Mouse (Mus musculus) midbrain, embryonic 11.5 days (tissue): ENCODE measurements around the gene Sprr2k. TPM values are rescaled to one million over a fixed set of nuclear protein-coding genes. Genes with fewer than 3 reads are reported as not detected.
"Not testable (repeated sequence)": the region's sequence is repeated elsewhere in the genome, so short reads cannot be mapped to it uniquely, and the experiment has no call there.

ENCODE experiments used
- ATAC-seq: fragments of 200-750 bp; cut with Nextera tagmentation; 2 replicates; pipeline ENCODE4 v1.8.0; 2017; ENCODE audit warnings: moderate TSS enrichment, moderate library complexity; ENCODE audit not compliant: low FRiP score
- DNase-seq: peaks from one replicate; pipeline ENCODE4 v3.0.0; 2015; ENCODE audit warnings: low spot score; ENCODE audit errors: missing footprints
- H3K27ac ChIP-seq: fragments of 300-500 bp; sonication (generic); 2 replicates; pipeline ENCODE4 v1.5.1; 2014; ENCODE audit warnings: low read depth, low read length
- H3K27me3 ChIP-seq: fragments of 300-500 bp; sonication (generic); 2 replicates; pipeline ENCODE4 v1.6.1; 2014; ENCODE audit warnings: mild to moderate bottlenecking, low read length, moderate library complexity, mixed read lengths; ENCODE audit not compliant: control insufficient read depth, insufficient read depth
- H3K36me3 ChIP-seq: fragments of 300-500 bp; sonication (generic); 2 replicates; pipeline ENCODE4 v1.6.1; 2014; ENCODE audit warnings: mild to moderate bottlenecking, low read length, moderate library complexity, mixed read lengths; ENCODE audit not compliant: control insufficient read depth, insufficient read depth
- H3K4me1 ChIP-seq: fragments of 300-500 bp; sonication (generic); 2 replicates; pipeline ENCODE4 v1.6.1; 2014; ENCODE audit warnings: low read length; ENCODE audit not compliant: control insufficient read depth, insufficient read depth
- H3K4me2 ChIP-seq: fragments of 300-500 bp; sonication (generic); 2 replicates; pipeline ENCODE4 v1.6.1; 2014; ENCODE audit warnings: mild to moderate bottlenecking, moderate library complexity
- H3K4me3 ChIP-seq: fragments of 300-500 bp; sonication (generic); 2 replicates; pipeline ENCODE4 v1.5.1; 2014; ENCODE audit warnings: low read depth, low read length
- H3K9ac ChIP-seq: fragments of 300-500 bp; sonication (generic); 2 replicates; pipeline ENCODE4 v1.6.1; 2014; ENCODE audit warnings: low read length
- H3K9me3 ChIP-seq: fragments of 300-500 bp; sonication (generic); 2 replicates; pipeline ENCODE4 v1.6.1; 2016; ENCODE audit warnings: low read length; ENCODE audit not compliant: control insufficient read depth
- WGBS: fragments of 180-500 bp; shearing (Covaris S2); extraction: QIAGEN DNeasy Blood & Tissue Kit; methylation state at CpG from one replicate; pipeline ENCODE4 v1.1.7; 2014; 5-methylcytosine and 5-hydroxymethylcytosine counted together
- polyA plus RNA-seq: library from polyadenylated mRNA; unstranded; fragments of >200 nt; fragmentation: Nextera tagmentation; extraction: Ambion mirVana; gene quantifications from 2 replicates; pipeline ENCODE4 v1.2.1, GENCODE M21; 2014

The Sprr2k gene
- polyA plus RNA-seq, 1 experiment from 2014 or later: not detected

GRCm38 (mm10) chr3:92458620-92459019 lies 26.2 kb downstream of the Sprr2k start, which contains the start of gene Sprr3:
Sprr3 (minus strand) TSS chr3:92458720.
- no peak within 1 kb of the TSS for H3K27ac ChIP-seq
- H3K4me3 ChIP-seq: no peak within 1 kb of the TSS
- ATAC-seq: no peak
- H3K27me3 ChIP-seq: no peaks in the 10 kb centered on the region
- no peaks in the 10 kb centered on the region for H3K4me1 ChIP-seq
- no peaks in the 10 kb centered on the region for H3K36me3 ChIP-seq
- H3K9ac ChIP-seq: no peak within 1 kb of the TSS
- no peaks in the 10 kb centered on the region for H3K9me3 ChIP-seq
- 72% methylated on average over 2 of the region's 2 CpGs for WGBS
- no peak within 1 kb of the TSS for H3K4me2 ChIP-seq
- DNase-seq: no peak

- Histone ChIP-seq H3K27ac (no peak overlapping the region), H3K4me1 (no peaks in the 10 kb centered on the region), H3K9ac (no peak overlapping the region), H3K4me3 (no peak overlapping the region), H3K4me2 (no peak overlapping the region), H3K9me3 (no peaks in the 10 kb centered on the region), H3K36me3 (no peaks in the 10 kb centered on the region), H3K27me3 (no peaks in the 10 kb centered on the region)
- WGBS: 88% methylated on average over 1 of the region's 1 CpGs
- ATAC-seq (no peak), DNase-seq (no peak)
Measured at GRCm38 (mm10) chr3:92466576-92466975, 34.2 kb downstream of the Sprr2k start.

GRCm38 (mm10) chr3:92467424-92467823 lies 35.0 kb downstream of the Sprr2k start:
- no peak for ATAC-seq
- Histone ChIP-seq H3K36me3 (no peaks in the 10 kb centered on the region), H3K4me3 (no peak overlapping the region), H3K4me2 (no peak overlapping the region), H3K4me1 (no peaks in the 10 kb centered on the region), H3K27me3 (no peaks in the 10 kb centered on the region), H3K9ac (no peak overlapping the region), H3K27ac (no peak overlapping the region), H3K9me3 (no peaks in the 10 kb centered on the region)
- no peak for DNase-seq

- 88% methylated on average over 2 of the region's 2 CpGs for WGBS
- Histone ChIP-seq H3K27me3 (no peaks in the 10 kb centered on the region), H3K9ac (no peak overlapping the region), H3K4me3 (no peak overlapping the region), H3K27ac (no peak overlapping the region), H3K36me3 (no peaks in the 10 kb centered on the region), H3K4me1 (no peaks in the 10 kb centered on the region), H3K4me2 (no peak overlapping the region), H3K9me3 (no peaks in the 10 kb centered on the region)
- ATAC-seq (no peak), DNase-seq (no peak)
Measured at GRCm38 (mm10) chr3:92470111-92470510, 37.7 kb downstream of the Sprr2k start.

- H3K36me3 ChIP-seq, H3K27me3 ChIP-seq, H3K9me3 ChIP-seq, H3K4me1 ChIP-seq, H3K9ac ChIP-seq, H3K4me3 ChIP-seq, H3K4me2 ChIP-seq, H3K27ac ChIP-seq, ATAC-seq: not testable (repeated sequence)
- DNase-seq: peak; percentile 84
Measured at GRCm38 (mm10) chr3:92481249-92481648, 48.9 kb downstream of the Sprr2k start.

Other genes with a start within 250 kb of the Sprr2k start
- gene Sprr2a1, start 216.8 kb upstream of the Sprr2k start, polyA plus RNA-seq: not detected in 2 replicates
- gene Sprr2a2, start 216.7 kb upstream of the Sprr2k start, polyA plus RNA-seq: not detected in 2 replicates
- not detected in 2 replicates for gene Sprr2a3, start 147.2 kb upstream of the Sprr2k start, polyA plus RNA-seq
- gene Sprr2b, start 116.0 kb upstream of the Sprr2k start, polyA plus RNA-seq: not detected in 2 replicates
- gene Sprr2d, start 93.4 kb upstream of the Sprr2k start, polyA plus RNA-seq: not detected in 2 replicates
- not detected in 2 replicates for gene Sprr2e, start 80.4 kb upstream of the Sprr2k start, polyA plus RNA-seq
- not detected in 2 replicates for gene Sprr2f, start 67.4 kb upstream of the Sprr2k start, polyA plus RNA-seq
- not detected in 2 replicates for gene Sprr2h, start 46.9 kb upstream of the Sprr2k start, polyA plus RNA-seq
- not detected in 2 replicates for gene Sprr2i, start 24.6 kb upstream of the Sprr2k start, polyA plus RNA-seq
- gene Sprr2j-ps, start 14.5 kb upstream of the Sprr2k start, polyA plus RNA-seq: not detected in 2 replicates
- 6.5 and 6.8 TPM in 2 replicates for gene Gm9774, start 3.2 kb upstream of the Sprr2k start, polyA plus RNA-seq
- gene Sprr1b, start 6.2 kb downstream of the Sprr2k start, polyA plus RNA-seq: not detected in 2 replicates
- not detected in 2 replicates for gene Sprr3, start 26.1 kb downstream of the Sprr2k start, polyA plus RNA-seq
- gene Sprr1a, start 53.3 kb downstream of the Sprr2k start, polyA plus RNA-seq: not detected in 2 replicates
- not detected in 2 replicates for gene Sprr4, start 67.9 kb downstream of the Sprr2k start, polyA plus RNA-seq
- gene 2310046K23Rik, start 101.9 kb downstream of the Sprr2k start, polyA plus RNA-seq: not detected in 2 replicates
- not detected in 2 replicates for gene Ivl, start 141.2 kb downstream of the Sprr2k start, polyA plus RNA-seq
- gene Smcp, start 156.4 kb downstream of the Sprr2k start, polyA plus RNA-seq: not detected in 2 replicates
- gene 2210017I01Rik, start 174.9 kb downstream of the Sprr2k start, polyA plus RNA-seq: not detected in 2 replicates
- gene Lce6a, start 189.1 kb downstream of the Sprr2k start, polyA plus RNA-seq: not detected in 2 replicates
- not detected in 2 replicates for gene Lce1a1, start 215.7 kb downstream of the Sprr2k start, polyA plus RNA-seq
- gene Lce1b, start 224.3 kb downstream of the Sprr2k start, polyA plus RNA-seq: not detected in 2 replicates
- gene Lce1a2, start 237.7 kb downstream of the Sprr2k start, polyA plus RNA-seq: not detected in 2 replicates
- not detected in 2 replicates for gene Lce1c, start 246.7 kb downstream of the Sprr2k start, polyA plus RNA-seq